Mouse (Mus musculus) heart, embryonic 11.5 days (tissue): Measurements from ENCODE around the gene Pim1. TPM values are rescaled to one million over a fixed set of nuclear protein-coding genes. Genes with fewer than 3 reads are reported as not detected.
A peak's percentile ranks its signal among the peaks of the same experiment; 100 is the strongest.

Experiments used
- ATAC-seq: fragments of 200-750 bp; cut with Nextera tagmentation; replicated peaks from 2 replicates; pipeline ENCODE4 v1.8.0; 2017; ENCODE audit warnings: moderate library complexity; ENCODE audit not compliant: insufficient number of reproducible peaks, low FRiP score, low TSS enrichment
- H3K27ac ChIP-seq: fragments of 300-500 bp; sonication (generic); 2 replicates; pipeline ENCODE4 v1.5.1; 2014; ENCODE audit warnings: mild to moderate bottlenecking, low read depth, low read length
- H3K27me3 ChIP-seq: fragments of 300-500 bp; sonication (generic); 2 replicates; pipeline ENCODE4 v1.6.1; 2014; ENCODE audit warnings: mild to moderate bottlenecking, low read length, mixed read lengths; ENCODE audit not compliant: control insufficient read depth, insufficient read depth
- H3K36me3 ChIP-seq: fragments of 300-500 bp; sonication (generic); 2 replicates; pipeline ENCODE4 v1.6.1; 2014; ENCODE audit warnings: mild to moderate bottlenecking, low read length, moderate library complexity, mixed read lengths; ENCODE audit not compliant: control insufficient read depth, insufficient read depth
- H3K4me1 ChIP-seq: fragments of 300-500 bp; sonication (generic); 2 replicates; pipeline ENCODE4 v1.6.1; 2014; ENCODE audit warnings: low read length; ENCODE audit not compliant: control insufficient read depth, insufficient read depth
- H3K4me2 ChIP-seq: fragments of 300-500 bp; sonication (generic); 2 replicates; pipeline ENCODE4 v1.6.1; 2014; ENCODE audit warnings: mild to moderate bottlenecking, moderate library complexity
- H3K4me3 ChIP-seq: fragments of 300-500 bp; sonication (generic); 2 replicates; pipeline ENCODE4 v1.5.1; 2014; ENCODE audit warnings: low read depth, low read length
- H3K9ac ChIP-seq: fragments of 300-500 bp; sonication (generic); 2 replicates; pipeline ENCODE4 v1.6.1; 2014; ENCODE audit warnings: mild to moderate bottlenecking, low read depth, low read length, moderate library complexity
- H3K9me3 ChIP-seq: fragments of 300-500 bp; sonication (generic); replicated peaks from 2 replicates; pipeline ENCODE4 v1.6.1; 2016; ENCODE audit warnings: low read length; ENCODE audit not compliant: control insufficient read depth
- WGBS: fragments of 180-500 bp; shearing (Covaris S2); extraction: QIAGEN DNeasy Blood & Tissue Kit; methylation state at CpG from one replicate; pipeline ENCODE4 v1.1.7; 2014; ENCODE audit not compliant: insufficient replicate concordance; 5-methylcytosine and 5-hydroxymethylcytosine counted together
- polyA plus RNA-seq: library from polyadenylated mRNA; unstranded; fragments of >200 nt; fragmentation: Nextera tagmentation; extraction: Ambion mirVana; gene quantifications from 2 replicates; pipeline ENCODE4 v1.2.1, GENCODE M21; 2014

Pim1 gene
- polyA plus RNA-seq, 1 experiment from 2014 or later: 27.3 TPM

- Histone ChIP-seq H3K36me3 (no peaks in the 10 kb centered on the region), H3K4me1 (peaks cover 56% of the 10 kb centered on the region), H3K4me3 (peak overlapping the region; percentile 3; the same call in 1 of the 2 replicates), H3K9ac (peak overlapping the region; percentile 66), H3K27ac (peak overlapping the region; percentile 96), H3K9me3 (no peaks in the 10 kb centered on the region), H3K4me2 (peak overlapping the region; percentile 49), H3K27me3 (no peaks in the 10 kb centered on the region)
- WGBS: 5% methylated on average over 24 of the region's 24 CpGs
- ATAC-seq: no peak
Measured at GRCm38 (mm10) chr17:29459321-29460118, 31.0 kb upstream of the Pim1 start.

- ATAC-seq: no peak
- Histone ChIP-seq H3K36me3 (no peaks in the 10 kb centered on the region), H3K4me1 (peaks cover 62% of the 10 kb centered on the region), H3K9ac (peak overlapping the region; percentile 66), H3K27ac (peak overlapping the region; percentile 96), H3K9me3 (no peaks in the 10 kb centered on the region), H3K27me3 (no peaks in the 10 kb centered on the region), H3K4me3 (no peak overlapping the region), H3K4me2 (peak overlapping the region; percentile 49)
- WGBS: 20% methylated on average over 5 of the region's 5 CpGs
Measured at GRCm38 (mm10) chr17:29460119-29460505, 30.4 kb upstream of the Pim1 start.

GRCm38 (mm10) chr17:29463627-29464026 is 26.9 kb upstream of the Pim1 start:
- Histone ChIP-seq H3K36me3 (no peaks in the 10 kb centered on the region), H3K9me3 (no peaks in the 10 kb centered on the region), H3K4me2 (peak overlapping the region; percentile 68), H3K27me3 (no peaks in the 10 kb centered on the region), H3K4me3 (peak overlapping the region; percentile 40), H3K4me1 (peaks cover 50% of the 10 kb centered on the region), H3K9ac (peak overlapping the region; percentile 74), H3K27ac (peak overlapping the region; percentile 98)
- WGBS: 4% methylated on average over 12 of the region's 13 CpGs
- ATAC-seq: no peak

DNA sequence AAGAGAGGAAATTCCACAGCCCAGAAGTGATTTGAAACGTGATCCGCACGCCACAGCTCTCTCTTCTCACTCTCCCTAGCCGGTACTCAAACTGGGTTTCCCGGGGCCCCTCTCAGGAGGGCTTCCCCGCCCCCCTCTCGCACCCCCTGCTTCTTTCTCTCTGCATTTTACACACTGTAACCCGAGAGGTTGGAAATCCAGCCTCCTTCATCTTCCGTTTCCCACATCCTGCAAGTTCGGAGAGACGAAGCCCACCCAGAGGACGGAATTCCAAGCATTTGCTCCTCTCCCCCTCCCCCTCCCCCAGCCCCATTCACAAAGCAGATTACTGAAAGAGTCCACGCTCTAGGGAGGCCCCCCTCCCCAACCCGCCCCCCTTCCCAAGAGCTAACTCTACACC is 26.5 kb upstream of the Pim1 start:
- Histone ChIP-seq H3K27me3 (no peaks in the 10 kb centered on the region), H3K4me1 (peaks cover 47% of the 10 kb centered on the region), H3K9ac (peak overlapping the region; percentile 74)

DNA sequence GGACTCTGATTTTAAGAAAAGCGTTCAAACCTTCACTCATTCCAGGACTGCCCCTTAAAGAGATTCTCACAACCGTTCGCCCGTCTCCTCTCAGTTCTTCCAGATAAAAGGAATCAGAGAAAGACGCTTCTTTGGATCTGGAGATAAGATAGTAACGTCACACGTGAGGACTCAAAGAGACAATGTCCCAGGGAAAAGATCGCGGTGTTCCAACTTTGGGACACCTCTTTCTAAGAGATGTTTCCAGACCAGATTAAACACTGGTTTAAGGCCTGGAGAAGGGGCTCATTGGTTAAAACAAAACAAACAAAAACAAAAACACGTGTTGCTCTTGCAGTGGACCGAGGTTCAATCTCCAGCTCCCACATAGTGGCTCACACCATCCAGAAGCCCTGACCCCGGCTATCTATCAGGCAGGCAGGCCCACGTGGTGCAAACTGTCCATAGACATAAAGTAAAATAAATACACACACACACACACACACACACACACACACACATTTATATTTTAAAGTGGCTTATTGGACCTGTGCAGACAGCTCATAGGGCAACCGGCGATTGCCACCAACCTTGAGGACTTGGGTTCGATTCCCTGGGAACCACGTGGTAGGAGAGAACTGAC is 25.9 kb upstream of the Pim1 start:
- Histone ChIP-seq H3K36me3 (no peaks in the 10 kb centered on the region), H3K4me3 (peak overlapping the region; percentile 40), H3K9ac (peak overlapping the region; percentile 74), H3K4me1 (peaks cover 42% of the 10 kb centered on the region), H3K4me2 (peak overlapping the region; percentile 68), H3K9me3 (no peaks in the 10 kb centered on the region), H3K27me3 (no peaks in the 10 kb centered on the region), H3K27ac (peak overlapping the region; percentile 98)
- no peak for ATAC-seq
- 5% methylated on average over 17 of the region's 17 CpGs for WGBS

More for the DNA sequence above, 26.5 kb upstream of the Pim1 start:
- H3K9me3 ChIP-seq: no peaks in the 10 kb centered on the region
- H3K27ac ChIP-seq: peak overlapping the region; percentile 98
- peak overlapping the region; percentile 40 for H3K4me3 ChIP-seq
- peak; percentile 46; the same call in 1 of the 2 replicates for ATAC-seq
- H3K4me2 ChIP-seq: peak overlapping the region; percentile 68
- WGBS: 1% methylated on average over 14 of the region's 14 CpGs
- no peaks in the 10 kb centered on the region for H3K36me3 ChIP-seq

DNA sequence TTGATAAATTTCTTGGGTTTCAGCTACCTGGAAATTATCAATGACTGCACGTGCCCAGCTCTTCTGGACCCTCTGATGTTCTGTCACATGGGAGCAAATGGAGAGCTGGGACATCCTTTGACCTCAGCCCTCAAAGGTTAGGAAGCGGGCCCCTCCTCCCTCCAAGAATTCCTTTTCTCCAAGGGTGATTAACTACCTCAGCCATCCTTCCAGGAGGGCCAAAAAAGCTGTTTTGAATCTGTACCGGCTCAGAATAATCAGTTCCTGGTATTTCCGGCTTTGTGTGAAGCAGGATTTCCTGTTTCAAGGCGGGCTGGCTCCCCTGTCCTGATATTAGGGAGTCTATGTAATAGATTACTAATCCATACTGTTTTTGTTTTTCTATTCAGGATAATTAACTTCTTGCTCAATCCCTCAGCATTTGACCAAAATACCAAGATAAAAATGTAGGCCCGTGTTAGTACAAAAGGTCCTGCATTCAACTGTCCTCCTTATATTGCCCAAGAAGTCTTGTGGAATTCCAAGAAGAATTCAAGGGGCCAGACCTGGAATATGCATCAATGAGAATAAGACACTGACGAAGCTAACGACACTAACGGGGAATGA is 25.0 kb upstream of the Pim1 start:
- no peaks in the 10 kb centered on the region for H3K27me3 ChIP-seq
- H3K9ac ChIP-seq: peak overlapping the region; percentile 34; the same call in 1 of the 2 replicates
- ATAC-seq: no peak
- H3K36me3 ChIP-seq: no peaks in the 10 kb centered on the region
- H3K4me2 ChIP-seq: no peak overlapping the region
- H3K9me3 ChIP-seq: no peaks in the 10 kb centered on the region
- H3K4me3 ChIP-seq: no peak overlapping the region
- peaks cover 40% of the 10 kb centered on the region for H3K4me1 ChIP-seq
- 12% methylated on average over 9 of the region's 9 CpGs for WGBS
- peak overlapping the region; percentile 98; the same call in 1 of the 2 replicates for H3K27ac ChIP-seq

GRCm38 (mm10) chr17:29467030-29467429 is 23.5 kb upstream of the Pim1 start:
- Histone ChIP-seq H3K4me3 (peak overlapping the region; percentile 10; the same call in 1 of the 2 replicates), H3K4me1 (peaks cover 42% of the 10 kb centered on the region), H3K9ac (no peak overlapping the region), H3K4me2 (peak overlapping the region; percentile 59), H3K36me3 (no peaks in the 10 kb centered on the region), H3K27me3 (no peaks in the 10 kb centered on the region), H3K9me3 (no peaks in the 10 kb centered on the region), H3K27ac (peak overlapping the region; percentile 82)
- ATAC-seq: no peak
- WGBS: 17% methylated on average over 11 of the region's 11 CpGs

DNA sequence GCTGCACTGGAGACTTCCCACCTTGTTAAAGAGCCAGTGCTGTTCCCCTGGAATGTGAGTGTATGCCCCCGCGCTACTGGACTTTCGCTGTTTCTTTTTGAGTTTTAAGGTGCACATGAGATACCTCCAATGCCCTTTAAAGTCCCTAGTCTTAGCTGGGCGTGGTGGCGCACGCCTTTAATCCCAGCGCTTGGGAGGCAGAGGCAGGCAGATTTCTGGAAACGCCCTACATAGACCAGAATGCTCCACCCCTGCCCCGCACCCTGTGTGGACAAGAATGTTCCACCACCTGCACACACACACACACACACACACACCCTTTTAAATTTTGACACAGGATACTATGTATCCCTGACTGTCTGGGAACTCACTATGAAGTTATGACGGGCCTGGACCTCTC is 17.1 kb upstream of the Pim1 start:
- Histone ChIP-seq H3K4me2 (no peak overlapping the region), H3K36me3 (no peaks in the 10 kb centered on the region), H3K4me3 (no peak overlapping the region), H3K9me3 (no peaks in the 10 kb centered on the region), H3K27ac (no peak overlapping the region), H3K9ac (no peak overlapping the region), H3K4me1 (peaks cover 8% of the 10 kb centered on the region), H3K27me3 (no peaks in the 10 kb centered on the region)
- WGBS: 91% methylated on average over 10 of the region's 10 CpGs
- ATAC-seq: no peak
